Mouse (Mus musculus) stomach, postnatal 0 days (tissue): ENCODE data around the gene Plekhj1. TPM values are rescaled to one million over a fixed set of nuclear protein-coding genes. Genes with fewer than 3 reads are reported as not detected.
A peak's percentile ranks its signal among the peaks of the same experiment; 100 is the strongest.

Experiments
- ATAC-seq: fragments of 200-750 bp; cut with Nextera tagmentation; 2 replicates; pipeline ENCODE4 v1.8.0; 2017; ENCODE audit not compliant: low FRiP score, low TSS enrichment
- DNase-seq: peaks from one replicate; pipeline ENCODE4 v3.0.0-alpha.2; 2016; ENCODE audit warnings: low spot score
- H3K27ac ChIP-seq: fragments of 300-500 bp; sonication (generic); replicated peaks from 2 replicates; pipeline ENCODE4 v1.5.1; 2014; ENCODE audit warnings: mild to moderate bottlenecking, control low read depth
- H3K27me3 ChIP-seq: fragments of 300-500 bp; sonication (generic); 2 replicates; pipeline ENCODE4 v1.6.1; 2014; ENCODE audit warnings: low read length; ENCODE audit not compliant: control insufficient read depth, insufficient read depth
- H3K36me3 ChIP-seq: fragments of 300-500 bp; sonication (generic); 2 replicates; pipeline ENCODE4 v1.6.1; 2014; ENCODE audit warnings: low read length, mixed read lengths; ENCODE audit not compliant: control insufficient read depth, insufficient read depth
- H3K4me1 ChIP-seq: fragments of 300-500 bp; sonication (generic); replicated peaks from 2 replicates; pipeline ENCODE4 v1.6.1; 2014; ENCODE audit warnings: antibody characterized with exemption; ENCODE audit not compliant: control insufficient read depth, insufficient read depth
- H3K4me2 ChIP-seq: fragments of 300-500 bp; sonication (generic); replicated peaks from 2 replicates; pipeline ENCODE4 v1.6.1; 2014; ENCODE audit warnings: low read depth, mild to moderate bottlenecking, control low read depth, moderate library complexity
- H3K4me3 ChIP-seq: fragments of 300-500 bp; sonication (generic); 2 replicates; pipeline ENCODE4 v1.5.1; 2014; ENCODE audit warnings: low read depth, low read length, control low read depth
- H3K9ac ChIP-seq: fragments of 300-500 bp; sonication (generic); 2 replicates; pipeline ENCODE4 v1.6.1; 2014; ENCODE audit warnings: mild to moderate bottlenecking, low read length, control low read depth, mixed read lengths
- H3K9me3 ChIP-seq: fragments of 300-500 bp; sonication (generic); 2 replicates; pipeline ENCODE4 v1.6.1; 2016; ENCODE audit warnings: low read length; ENCODE audit not compliant: control insufficient read depth
- CTCF ChIP-seq: IDR thresholded peaks from 2 replicates; pipeline ENCODE4 v1.5.1; 2016; ENCODE audit warnings: antibody characterized with exemption, low read depth, mild to moderate bottlenecking, moderate library complexity
- EP300 ChIP-seq: optimal IDR thresholded peaks from 2 replicates; pipeline ENCODE3; 2016; ENCODE audit warnings: antibody characterized with exemption
- WGBS: fragments of 180-500 bp; shearing (Covaris S2); extraction: QIAGEN DNeasy Blood & Tissue Kit; methylation state at CpG from one replicate; pipeline ENCODE4 v1.1.7; 2014; 5-methylcytosine and 5-hydroxymethylcytosine counted together
- polyA plus RNA-seq: library from polyadenylated mRNA; unstranded; fragments of >200 nt; fragmentation: Nextera tagmentation; extraction: Ambion mirVana; gene quantifications from 2 replicates; pipeline ENCODE4 v1.2.1, GENCODE M21; 2015

Plekhj1 gene
- polyA plus RNA-seq, result 62.0 and 65.8 TPM in 2 replicates

- peak; percentile 94 for DNase-seq
- H3K4me2 ChIP-seq, result peak within 1 kb of the TSS; percentile 74
- peak within 1 kb of the TSS; percentile 84 for H3K4me3 ChIP-seq
- H3K9ac ChIP-seq, result peak within 1 kb of the TSS; percentile 97
- peaks cover 6% of the 10 kb centered on the region for H3K4me1 ChIP-seq
- peak within 1 kb of the TSS; percentile 98 for H3K27ac ChIP-seq
- no peaks in the 10 kb centered on the region for H3K27me3 ChIP-seq
- peaks cover 35% of the 10 kb centered on the region for H3K36me3 ChIP-seq
- WGBS, result under 1% methylated on average over 103 of the region's 104 CpGs
- peak; percentile 92 for ATAC-seq
- no peak for TF ChIP-seq CTCF
- no peak for TF ChIP-seq EP300
- H3K9me3 ChIP-seq, result no peaks in the 10 kb centered on the region
Observed at GRCm38 (mm10) chr10:80798150-80799006, at the start of gene Plekhj1, which contains the start of gene Sf3a2. Gene Plekhj1 (minus strand): TSS chr10:80798626. Gene Sf3a2 (plus strand): TSS chr10:80798198.

- 70% methylated on average over 11 of the region's 12 CpGs for WGBS
- Histone ChIP-seq H3K4me1 (0 out of 2 replicates have a peak, but pooled peaks cover 2% of the 10 kb centered on the region), H3K4me3 (no peak overlapping the region), H3K4me2 (no peak overlapping the region), H3K36me3 (no peaks in the 10 kb centered on the region), H3K27ac (no peak overlapping the region), H3K9ac (no peak overlapping the region), H3K27me3 (peaks cover 4% of the 10 kb centered on the region; the same call in 1 of the 2 replicates), H3K9me3 (no peaks in the 10 kb centered on the region)
- TF ChIP-seq EP300 (no peak), CTCF (no peak)
- DNase-seq, result no peak
- ATAC-seq, result no peak
Observed at GRCm38 (mm10) chr10:80845732-80846131, 47.3 kb upstream of the Plekhj1 start.

- Histone ChIP-seq H3K4me2 (no peak overlapping the region), H3K4me1 (0 out of 2 replicates have a peak, but pooled peaks cover 2% of the 10 kb centered on the region), H3K27me3 (peaks cover 4% of the 10 kb centered on the region; the same call in 1 of the 2 replicates), H3K9ac (no peak overlapping the region), H3K36me3 (no peaks in the 10 kb centered on the region), H3K4me3 (no peak overlapping the region), H3K9me3 (no peaks in the 10 kb centered on the region), H3K27ac (no peak overlapping the region)
- TF ChIP-seq EP300, result no peak
- no peak for TF ChIP-seq CTCF
- 55% methylated on average over 8 of the region's 8 CpGs for WGBS
- no peak for ATAC-seq
- no peak for DNase-seq
Observed at GRCm38 (mm10) chr10:80845055-80845693, 46.7 kb upstream of the Plekhj1 start.

- H3K27ac ChIP-seq, result no peak within 1 kb of the TSS
- peaks cover 4% of the 10 kb centered on the region; the same call in 1 of the 2 replicates for H3K27me3 ChIP-seq
- 5% methylated on average over 41 of the region's 51 CpGs for WGBS
Observed at GRCm38 (mm10) chr10:80843931-80844547, 45.6 kb upstream of the Plekhj1 start, which contains the start of gene Lingo3. Gene Lingo3 (minus strand): TSS chr10:80844039.

GRCm38 (mm10) chr10:80843087-80843930 is 44.9 kb upstream of the Plekhj1 start:
- H3K4me2 ChIP-seq, result peak overlapping the region; percentile 62
- TF ChIP-seq CTCF, result no peak
- TF ChIP-seq EP300, result no peak
- no peaks in the 10 kb centered on the region for H3K9me3 ChIP-seq
- no peaks in the 10 kb centered on the region for H3K36me3 ChIP-seq
- H3K4me1 ChIP-seq, result no peaks in the 10 kb centered on the region
- peak overlapping the region; percentile 43; the same call in 1 of the 2 replicates for H3K9ac ChIP-seq
- 10% methylated on average over 31 of the region's 32 CpGs for WGBS
- no peak for ATAC-seq
- H3K27ac ChIP-seq, result no peak overlapping the region
- peaks cover 4% of the 10 kb centered on the region; the same call in 1 of the 2 replicates for H3K27me3 ChIP-seq
- H3K4me3 ChIP-seq, result peak overlapping the region; percentile 41
- no peak for DNase-seq

More at GRCm38 (mm10) chr10:80843931-80844547, 45.6 kb upstream of the Plekhj1 start, which contains the start of gene Lingo3:
- peak within 1 kb of the TSS; percentile 43; the same call in 1 of the 2 replicates for H3K9ac ChIP-seq
- ATAC-seq (0 out of 2 replicates have a peak, but pooled peaks have one; percentile 9), DNase-seq (no peak)
- peak within 1 kb of the TSS; percentile 62 for H3K4me2 ChIP-seq
- H3K36me3 ChIP-seq, result no peaks in the 10 kb centered on the region
- H3K4me1 ChIP-seq, result 0 out of 2 replicates have a peak, but pooled peaks cover 2% of the 10 kb centered on the region
- no peaks in the 10 kb centered on the region for H3K9me3 ChIP-seq
- H3K4me3 ChIP-seq, result peak within 1 kb of the TSS; percentile 41
- TF ChIP-seq EP300 (no peak), CTCF (no peak)
